Mouse (Mus musculus): Measurements from ENCODE around the gene Relb. TPM values are rescaled to one million over a fixed set of nuclear protein-coding genes. Genes with fewer than 3 reads are reported as not detected.

Gene Relb
- 0.39 TPM for polyA plus RNA-seq (2014; fragmentation: Illumina TruSeq; extraction: RNeasy Lipid Tissue Mini Kit (QIAGEN cat#74804); ENCODE audit: low read depth, low replicate concordance)

DNA sequence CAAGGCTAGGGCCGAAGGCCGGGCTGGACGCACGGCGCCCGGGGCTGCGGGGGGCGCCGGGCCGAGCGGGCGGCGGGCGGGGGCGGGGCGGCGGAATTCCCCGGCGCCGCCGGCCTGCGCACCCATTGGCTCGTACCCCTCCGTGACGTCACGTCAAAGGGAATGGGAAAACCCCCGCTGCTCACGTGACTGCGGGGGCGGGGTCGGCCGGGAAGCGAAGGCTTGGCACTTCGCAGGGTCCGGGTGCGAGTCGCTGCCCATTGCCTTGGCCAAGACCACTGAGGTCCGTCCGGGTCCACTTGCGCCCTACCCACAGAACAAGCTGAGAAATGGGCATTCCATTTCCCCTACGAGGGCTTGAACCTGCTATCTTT is at the start of gene Relb:
Gene Relb, minus strand, starts transcription at position 78 of the 374 bp plus-strand sequence.

DNA sequence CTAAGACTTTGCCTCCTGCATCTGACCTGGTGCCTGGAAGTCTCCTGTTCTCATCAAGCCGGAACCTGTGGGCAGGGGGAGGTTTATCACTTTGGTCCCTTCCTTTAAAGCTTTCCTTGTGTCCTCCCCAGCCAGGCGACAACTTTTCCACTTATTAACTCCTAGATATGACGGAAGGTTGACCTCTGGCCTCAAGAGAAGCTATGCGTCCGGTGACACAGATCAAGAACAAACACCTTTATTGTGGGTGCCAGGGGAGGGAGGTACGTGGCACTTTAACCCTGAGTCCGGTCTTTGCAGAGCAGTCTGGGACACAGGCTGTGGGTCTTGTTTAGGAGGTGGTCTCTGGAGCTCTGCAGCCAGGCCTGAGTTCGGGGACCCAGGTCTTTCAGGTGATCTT is 48.6 kb upstream of the Relb start, which contains the start of gene Apoc2:
Gene Apoc2, minus strand, starts transcription at position 70 of the 400 bp plus-strand sequence.

DNA sequence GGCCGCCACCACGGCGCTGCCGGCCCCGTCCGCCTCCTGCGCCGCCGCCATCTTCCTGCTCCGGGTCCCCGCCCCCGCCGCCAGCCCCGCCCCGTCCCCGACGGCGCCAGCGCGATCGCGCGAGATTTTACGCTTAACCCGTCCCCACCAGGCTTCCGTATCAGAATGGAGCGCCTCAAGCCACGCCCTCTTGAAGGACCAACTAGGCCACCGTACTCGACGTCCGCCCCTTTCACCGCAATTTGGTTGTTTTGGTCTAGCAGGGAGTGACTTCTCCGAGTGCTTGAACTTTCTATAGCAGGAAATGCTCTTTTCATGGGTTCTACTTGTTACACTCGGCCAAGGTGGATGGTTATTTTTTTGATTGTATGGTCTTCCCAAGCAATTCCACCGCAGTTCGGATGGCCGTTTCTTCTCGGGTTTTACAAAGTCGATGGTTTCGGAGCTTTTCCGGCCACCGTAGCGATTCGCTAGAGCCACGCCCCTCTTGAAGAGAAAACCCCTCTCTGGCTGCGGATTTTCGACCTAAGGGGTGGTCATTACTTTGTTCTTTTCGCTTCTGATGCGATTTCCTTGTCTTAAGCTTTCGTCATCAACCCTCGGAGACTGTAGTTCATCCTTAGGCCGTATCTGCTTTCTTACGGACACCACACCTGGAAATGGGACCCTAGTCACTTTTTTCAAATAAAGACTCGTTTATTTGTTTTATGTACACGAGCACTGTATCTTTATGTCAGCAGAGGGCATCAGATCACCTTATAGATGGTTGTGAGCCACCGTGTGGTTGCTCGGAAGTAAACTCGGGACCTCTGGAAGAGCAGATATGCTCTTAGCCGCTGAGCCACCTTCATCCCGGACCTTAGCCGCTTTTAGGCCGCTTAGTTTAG is 36.0 kb upstream of the Relb start, which contains the start of gene Clptm1:
Gene Clptm1, minus strand, starts transcription at position 79 of the 887 bp plus-strand sequence.

DNA sequence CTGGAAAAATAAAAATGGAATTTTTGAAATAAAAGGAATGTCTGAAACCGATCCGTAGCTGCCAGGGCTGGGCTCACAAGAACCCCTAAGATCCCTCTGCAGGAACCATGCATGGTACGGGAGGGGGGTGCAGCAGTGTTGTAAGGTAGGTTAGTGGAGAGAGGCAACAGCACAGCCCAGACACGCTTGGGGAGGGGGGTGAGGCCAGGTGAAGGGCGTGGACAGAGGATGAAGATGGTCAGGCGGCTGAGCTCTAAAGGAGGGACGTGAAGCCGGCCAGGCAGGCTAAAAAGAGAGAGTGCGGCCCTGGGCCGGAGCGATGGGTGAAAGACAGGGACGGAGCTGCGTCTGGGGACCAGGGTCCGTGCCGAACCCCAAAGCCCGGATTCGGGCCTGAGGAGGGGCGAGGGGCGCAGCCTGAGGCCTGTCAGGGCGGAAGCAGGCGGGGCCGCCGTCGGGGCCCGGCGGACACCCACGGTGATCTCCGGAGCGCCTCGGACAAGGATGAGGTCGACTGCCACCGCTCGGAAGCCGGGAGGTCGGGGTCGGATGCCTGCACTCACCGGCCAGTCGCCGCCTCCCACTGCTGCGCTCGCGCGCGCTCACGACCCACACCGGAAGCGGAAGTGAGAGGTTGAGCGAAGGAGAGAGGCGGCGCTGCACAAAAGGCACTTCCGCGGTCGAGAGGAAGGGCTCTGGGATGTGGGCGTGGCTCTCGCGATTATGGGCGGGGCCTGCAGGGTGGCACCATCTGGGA is 25.2 kb downstream of the Relb start, which contains the start of gene Clasrp:
Gene Clasrp, minus strand, starts transcription at position 638 of the 757 bp plus-strand sequence.

DNA sequence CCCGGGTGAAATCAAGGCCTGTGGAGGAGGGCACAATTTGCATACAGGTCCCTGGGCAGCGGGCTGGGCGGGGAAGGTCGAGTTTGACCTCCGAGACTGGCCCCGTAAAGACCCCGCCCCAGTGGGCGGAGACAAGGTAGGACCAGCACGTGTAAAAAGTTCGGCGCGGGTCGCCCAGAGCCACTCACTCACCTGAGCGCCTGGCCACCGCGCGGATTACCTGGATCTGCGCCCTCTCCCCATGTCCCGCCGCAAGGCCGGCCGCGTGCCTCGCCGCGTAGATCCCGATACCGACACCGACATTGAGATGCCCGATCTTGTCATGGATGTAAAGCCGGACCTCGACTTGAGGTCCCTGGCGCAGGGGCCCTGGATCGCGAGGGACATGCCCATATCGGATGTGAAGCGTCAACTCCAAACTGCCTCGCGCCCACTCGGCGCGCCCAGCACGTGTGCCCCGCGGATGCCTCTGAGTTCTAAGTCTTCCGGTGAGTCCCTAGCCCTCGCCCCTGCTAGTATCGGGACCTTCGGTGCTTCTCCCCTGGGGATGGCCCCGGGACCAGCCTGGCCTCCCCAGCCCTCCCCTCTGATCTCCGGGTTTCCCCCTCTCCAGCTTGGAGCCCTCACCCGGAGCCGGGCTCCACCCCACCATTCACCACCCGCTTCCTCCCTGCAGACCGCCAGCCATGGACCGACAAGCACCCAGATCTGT is 51.9 kb downstream of the Relb start, which contains the start of the genes Zfp296 and Gemin7:
Gene Zfp296, plus strand, starts transcription at position 147 of the 712 bp plus-strand sequence.
Gene Gemin7, minus strand, starts transcription at position 455 of the 712 bp plus-strand sequence.

DNA sequence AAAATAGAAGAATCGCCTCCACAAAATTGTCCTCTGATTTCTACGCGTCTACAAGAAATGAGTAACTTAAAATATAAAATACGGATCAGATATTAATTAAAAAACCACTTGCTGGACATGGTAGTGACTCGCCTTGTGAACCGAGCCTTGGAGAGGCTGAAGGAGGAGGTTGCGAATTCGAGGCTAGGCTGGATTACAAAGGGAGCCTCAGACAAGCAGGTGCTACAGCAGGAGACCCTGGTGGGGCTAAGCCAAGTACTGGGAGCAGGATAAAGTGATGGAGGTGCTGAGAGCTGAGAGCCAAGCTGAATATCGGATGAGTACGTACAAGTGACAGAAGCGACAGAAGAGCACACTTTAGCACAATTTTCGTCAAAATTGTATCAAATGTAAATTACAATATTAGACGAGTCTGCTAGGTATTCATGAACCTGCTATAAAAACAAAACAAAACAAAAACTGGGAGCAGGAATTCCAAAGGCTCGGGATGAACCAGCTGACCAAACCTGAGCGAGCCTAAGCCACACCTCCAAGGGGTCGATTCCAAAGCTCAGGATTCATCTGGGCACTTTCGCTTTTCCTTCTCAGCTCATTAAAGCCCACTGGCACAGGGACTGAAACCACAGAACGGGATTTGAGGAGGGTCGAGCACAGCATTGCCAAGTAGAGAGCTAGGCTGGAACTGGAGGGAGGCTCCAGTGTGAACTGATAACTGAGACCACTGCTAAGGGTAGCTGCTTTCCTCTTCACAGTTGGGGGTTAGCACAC is 66.4 kb downstream of the Relb start, which contains the start of gene Ppp1r37:
Gene Ppp1r37, minus strand, starts transcription at position 434 of the 768 bp plus-strand sequence.

Other genes starting within 250 kb of the Relb start
- gene Ercc2, start 247.4 kb downstream of the Relb start, polyA plus RNA-seq (2014; fragmentation: Illumina TruSeq; extraction: RNeasy Lipid Tissue Mini Kit (QIAGEN cat#74804); ENCODE audit: low read depth, low replicate concordance), result 0.67 TPM
- not detected for gene Klc3, start 225.3 kb downstream of the Relb start, polyA plus RNA-seq (2014; fragmentation: Illumina TruSeq; extraction: RNeasy Lipid Tissue Mini Kit (QIAGEN cat#74804); ENCODE audit: low read depth, low replicate concordance)
- not detected for gene Ckm, start 224.7 kb downstream of the Relb start, polyA plus RNA-seq (2014; fragmentation: Illumina TruSeq; extraction: RNeasy Lipid Tissue Mini Kit (QIAGEN cat#74804); ENCODE audit: low read depth, low replicate concordance)
- gene Mark4, start 170.6 kb downstream of the Relb start, polyA plus RNA-seq (2014; fragmentation: Illumina TruSeq; extraction: RNeasy Lipid Tissue Mini Kit (QIAGEN cat#74804); ENCODE audit: low read depth, low replicate concordance), result 1.4 TPM
- gene Exoc3l2, start 166.1 kb downstream of the Relb start, polyA plus RNA-seq (2014; fragmentation: Illumina TruSeq; extraction: RNeasy Lipid Tissue Mini Kit (QIAGEN cat#74804); ENCODE audit: low read depth, low replicate concordance), result 2.0 TPM
- 2.0 TPM for gene Bloc1s3, start 121.1 kb downstream of the Relb start, polyA plus RNA-seq (2014; fragmentation: Illumina TruSeq; extraction: RNeasy Lipid Tissue Mini Kit (QIAGEN cat#74804); ENCODE audit: low read depth, low replicate concordance)
- not detected for gene Trappc6a, start 121.0 kb downstream of the Relb start, polyA plus RNA-seq (2014; fragmentation: Illumina TruSeq; extraction: RNeasy Lipid Tissue Mini Kit (QIAGEN cat#74804); ENCODE audit: low read depth, low replicate concordance)
- not detected for gene Nkpd1, start 111.6 kb downstream of the Relb start, polyA plus RNA-seq (2014; fragmentation: Illumina TruSeq; extraction: RNeasy Lipid Tissue Mini Kit (QIAGEN cat#74804); ENCODE audit: low read depth, low replicate concordance)
- gene Ppp1r37, start 66.4 kb downstream of the Relb start, polyA plus RNA-seq (2014; fragmentation: Illumina TruSeq; extraction: RNeasy Lipid Tissue Mini Kit (QIAGEN cat#74804); ENCODE audit: low read depth, low replicate concordance), result 0.43 TPM
- not detected for gene Zfp296, start 52.2 kb downstream of the Relb start, polyA plus RNA-seq (2014; fragmentation: Illumina TruSeq; extraction: RNeasy Lipid Tissue Mini Kit (QIAGEN cat#74804); ENCODE audit: low read depth, low replicate concordance)
- gene Gemin7, start 51.8 kb downstream of the Relb start, polyA plus RNA-seq (2014; fragmentation: Illumina TruSeq; extraction: RNeasy Lipid Tissue Mini Kit (QIAGEN cat#74804); ENCODE audit: low read depth, low replicate concordance), result 12.5 TPM
- gene Clasrp, start 25.0 kb downstream of the Relb start, polyA plus RNA-seq (2014; fragmentation: Illumina TruSeq; extraction: RNeasy Lipid Tissue Mini Kit (QIAGEN cat#74804); ENCODE audit: low read depth, low replicate concordance), result 3.3 TPM
- gene Clptm1, start 35.6 kb upstream of the Relb start, polyA plus RNA-seq (2014; fragmentation: Illumina TruSeq; extraction: RNeasy Lipid Tissue Mini Kit (QIAGEN cat#74804); ENCODE audit: low read depth, low replicate concordance), result 17.7 TPM
- gene Apoc2, start 48.5 kb upstream of the Relb start, polyA plus RNA-seq (2014; fragmentation: Illumina TruSeq; extraction: RNeasy Lipid Tissue Mini Kit (QIAGEN cat#74804); ENCODE audit: low read depth, low replicate concordance), result not detected
- not detected for gene Gm44805, start 52.0 kb upstream of the Relb start, polyA plus RNA-seq (2014; fragmentation: Illumina TruSeq; extraction: RNeasy Lipid Tissue Mini Kit (QIAGEN cat#74804); ENCODE audit: low read depth, low replicate concordance)
- not detected for gene Apoc4, start 52.0 kb upstream of the Relb start, polyA plus RNA-seq (2014; fragmentation: Illumina TruSeq; extraction: RNeasy Lipid Tissue Mini Kit (QIAGEN cat#74804); ENCODE audit: low read depth, low replicate concordance)
- 9.0 TPM for gene Apoc1, start 63.2 kb upstream of the Relb start, polyA plus RNA-seq (2014; fragmentation: Illumina TruSeq; extraction: RNeasy Lipid Tissue Mini Kit (QIAGEN cat#74804); ENCODE audit: low read depth, low replicate concordance)
- 3.0 TPM for gene Apoe, start 69.8 kb upstream of the Relb start, polyA plus RNA-seq (2014; fragmentation: Illumina TruSeq; extraction: RNeasy Lipid Tissue Mini Kit (QIAGEN cat#74804); ENCODE audit: low read depth, low replicate concordance)
- 0.38 TPM for gene Tomm40, start 86.0 kb upstream of the Relb start, polyA plus RNA-seq (2014; fragmentation: Illumina TruSeq; extraction: RNeasy Lipid Tissue Mini Kit (QIAGEN cat#74804); ENCODE audit: low read depth, low replicate concordance)
- 7.8 TPM for gene Nectin2, start 121.0 kb upstream of the Relb start, polyA plus RNA-seq (2014; fragmentation: Illumina TruSeq; extraction: RNeasy Lipid Tissue Mini Kit (QIAGEN cat#74804); ENCODE audit: low read depth, low replicate concordance)
- gene Bcam, start 141.6 kb upstream of the Relb start, polyA plus RNA-seq (2014; fragmentation: Illumina TruSeq; extraction: RNeasy Lipid Tissue Mini Kit (QIAGEN cat#74804); ENCODE audit: low read depth, low replicate concordance), result not detected
- not detected for gene Cblc, start 167.4 kb upstream of the Relb start, polyA plus RNA-seq (2014; fragmentation: Illumina TruSeq; extraction: RNeasy Lipid Tissue Mini Kit (QIAGEN cat#74804); ENCODE audit: low read depth, low replicate concordance)
- 0.53 TPM for gene Bcl3, start 193.3 kb upstream of the Relb start, polyA plus RNA-seq (2014; fragmentation: Illumina TruSeq; extraction: RNeasy Lipid Tissue Mini Kit (QIAGEN cat#74804); ENCODE audit: low read depth, low replicate concordance)
- gene Gm19345, start 222.6 kb upstream of the Relb start, polyA plus RNA-seq (2014; fragmentation: Illumina TruSeq; extraction: RNeasy Lipid Tissue Mini Kit (QIAGEN cat#74804); ENCODE audit: low read depth, low replicate concordance), result not detected
- gene Ceacam16, start 231.9 kb upstream of the Relb start, polyA plus RNA-seq (2014; fragmentation: Illumina TruSeq; extraction: RNeasy Lipid Tissue Mini Kit (QIAGEN cat#74804); ENCODE audit: low read depth, low replicate concordance), result not detected

Measured in testis, adult 10 weeks (tissue).